Mouse (Mus musculus): ENCODE data around the gene Ndst4.

DNA sequence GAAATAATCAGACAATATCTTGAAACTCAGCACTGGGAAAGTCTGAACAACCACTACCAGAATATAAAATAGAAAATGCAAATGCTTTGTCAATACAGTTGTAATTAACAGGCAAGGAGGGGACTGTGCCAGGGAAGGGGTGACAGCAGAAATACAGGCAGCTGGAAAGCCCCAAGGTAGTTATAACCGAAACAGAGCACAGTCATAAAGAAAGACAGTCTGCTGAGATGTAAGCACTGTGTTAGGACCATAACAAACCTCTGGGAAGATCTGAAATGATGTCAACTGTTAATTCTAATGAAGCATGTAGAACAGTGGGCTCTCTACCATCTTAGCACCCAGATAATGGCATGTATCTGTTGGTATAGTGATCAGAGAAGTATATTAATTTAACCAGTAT lies 287.1 kb downstream of the Ndst4 start:
- TF ChIP-seq POLR2A (IDR thresholded peaks at IDR 0.05; ENCODE audit: insufficient read depth, low read length) (no peak), CTCF (IDR thresholded peaks at IDR 0.05; ENCODE audit: low read depth, low read length) (no peak)
